In genomic region chr7:137314710-137315543, GRCm38 (mm10) we compare ENCODE assay signal across 8 mouse cellular contexts. TPM values are rescaled to one million over a fixed set of nuclear protein-coding genes. Genes with fewer than 3 reads are reported as not detected.
DNase-seq lines count a peak whose midpoint lies in the region; ATAC-seq and TF ChIP-seq lines count a peak whose summit lies in the region.

No protein-coding gene starts in this region.

- no peaks in the 10 kb centered on the region for H3K4me1 ChIP-seq in lung, embryonic 14.5 days (ENCODE audit: insufficient read depth)
- H3K4me1 ChIP-seq in forebrain, embryonic 12.5 days: peaks cover 82% of the 10 kb centered on the region
- H3K4me1 ChIP-seq in limb, embryonic 11.5 days (ENCODE audit: control insufficient read depth, insufficient read depth, low read length): peaks cover 38% of the 10 kb centered on the region

- H3K36me3 ChIP-seq in lung, embryonic 14.5 days (ENCODE audit: insufficient read depth): no peaks in the 10 kb centered on the region
- no peaks in the 10 kb centered on the region for H3K36me3 ChIP-seq in forebrain, embryonic 12.5 days (replicated peaks)
- no peaks in the 10 kb centered on the region for H3K36me3 ChIP-seq in limb, embryonic 11.5 days (ENCODE audit: control insufficient read depth, insufficient read depth, low read length)

- peak; percentile 3; the same call in 1 of the 2 replicates for ATAC-seq in lung, embryonic 14.5 days (ENCODE audit: insufficient read depth)
- ATAC-seq in forebrain, embryonic 12.5 days (ENCODE audit: low FRiP score): peak; percentile 18; the same call in 1 of the 2 replicates
- ATAC-seq in limb, embryonic 11.5 days (ENCODE audit: insufficient number of reproducible peaks, low FRiP score, low TSS enrichment, low read depth): peak; percentile 13; the same call in 1 of the 2 replicates

- intact Hi-C loops in left cerebral cortex, postnatal 25 days (cut with DNase I): loop anchor here (5.0 kb wide), 5 partner anchors 68 to 1483 kb away; no protein-coding TSS in a partner anchor

- H3K27me3 ChIP-seq in lung, embryonic 14.5 days (ENCODE audit: insufficient read depth, low read length): peaks cover 97% of the 10 kb centered on the region
- H3K27me3 ChIP-seq in forebrain, embryonic 12.5 days: peaks cover 95% of the 10 kb centered on the region
- H3K27me3 ChIP-seq in limb, embryonic 11.5 days (ENCODE audit: control insufficient read depth, insufficient read depth, low read length): peaks cover 53% of the 10 kb centered on the region

- no peak overlapping the region for H3K27ac ChIP-seq in lung, embryonic 14.5 days (ENCODE audit: low read depth)
- H3K27ac ChIP-seq in forebrain, embryonic 12.5 days: 0 out of 2 replicates have a peak overlapping the region, but pooled peaks have one; percentile 8
- H3K27ac ChIP-seq in limb, embryonic 11.5 days (replicated peaks; ENCODE audit: low read depth, low read length): no peak overlapping the region

- TF ChIP-seq CTCF in lung, embryonic 14.5 days (IDR thresholded peaks at IDR 0.05; ENCODE audit: low read depth): no peak

- peak overlapping the region; percentile 97 for H3K4me2 ChIP-seq in lung, embryonic 14.5 days
- peak overlapping the region; percentile 93 for H3K4me2 ChIP-seq in forebrain, embryonic 12.5 days
- H3K4me2 ChIP-seq in limb, embryonic 11.5 days (ENCODE audit: low read depth, severe bottlenecking): peak overlapping the region; percentile 95

- under 1% methylated on average over 48 of the region's 48 CpGs for WGBS in lung, embryonic 14.5 days
- under 1% methylated on average over 48 of the region's 48 CpGs for WGBS in forebrain, embryonic 12.5 days
- under 1% methylated on average over 48 of the region's 48 CpGs for WGBS in limb, embryonic 11.5 days

- H3K4me3 ChIP-seq in lung, embryonic 14.5 days (ENCODE audit: low read depth, low read length): peak overlapping the region; percentile 52
- peak overlapping the region; percentile 61 for H3K4me3 ChIP-seq in forebrain, embryonic 12.5 days (replicated peaks)
- peak overlapping the region; percentile 83 for H3K4me3 ChIP-seq in limb, embryonic 11.5 days (ENCODE audit: low read depth, low read length)

- no peaks in the 10 kb centered on the region for H3K9me3 ChIP-seq in lung, embryonic 14.5 days (ENCODE audit: low read depth, low read length)
- no peaks in the 10 kb centered on the region for H3K9me3 ChIP-seq in forebrain, embryonic 12.5 days
- H3K9me3 ChIP-seq in limb, embryonic 11.5 days (ENCODE audit: control insufficient read depth, low read length): no peaks in the 10 kb centered on the region

- no peak for DNase-seq in lung, embryonic 14.5 days
- DNase-seq in lung, adult 18-20 months: no peak
- peak; percentile 55 for DNase-seq in limb, embryonic 11.5 days (ENCODE audit: low spot score)
- DNase-seq in retina, postnatal 1 day: peak; percentile 41
- DNase-seq in frontal cortex, postnatal 36 days (ENCODE audit: low spot score in 2 of 2): no peak
- DNase-seq in left cerebral cortex, postnatal 25 days (ENCODE audit: low spot score in 2 of 2): no peak
- no peak for DNase-seq in adrenal gland, adult 18-20 months (ENCODE audit: low spot score in 2 of 2)

- no peak overlapping the region for H3K9ac ChIP-seq in lung, embryonic 14.5 days
- H3K9ac ChIP-seq in forebrain, embryonic 12.5 days: peak overlapping the region; percentile 70; the same call in 1 of the 2 replicates
- H3K9ac ChIP-seq in limb, embryonic 11.5 days (ENCODE audit: low read length): peak overlapping the region; percentile 55

RNA-seq across cellular contexts. Expression of gene Ebf3, which starts 0.7 kb away (rescaled TPM):
- polyA plus RNA-seq in lung, embryonic 14.5 days (2014; fragmentation: Nextera tagmentation; extraction: Ambion mirVana): 0.09 and 0.14 TPM in 2 replicates
- 3.4 and 6.4 TPM in 2 replicates for polyA plus RNA-seq in forebrain, embryonic 12.5 days (2016; fragmentation: Nextera tagmentation; extraction: Ambion mirVana)
- 9.8 and 10.3 TPM in 2 replicates for polyA plus RNA-seq in limb, embryonic 11.5 days (2014; fragmentation: Nextera tagmentation; extraction: Ambion mirVana)
- under 1 TPM; 0.78 to 0.85 TPM for total RNA-seq in left cerebral cortex, postnatal 25 days (2021)
- total RNA-seq in adrenal gland, adult 18-20 months (2021): 10 to 100 TPM in 1 of 2 experiments, 1 to 10 TPM in 1; 2.6 to 12.3 TPM

Comparison
In these comparisons a context has a peak if more than half of its experiments do, and no peak if none do; other contexts are left out.
1. DNase-seq: peak in limb, embryonic 11.5 days (single experiment) and retina, postnatal 1 day (single experiment); none in lung, embryonic 14.5 days (single experiment), lung, adult 18-20 months (0 of 2), frontal cortex, postnatal 36 days (0 of 2), left cerebral cortex, postnatal 25 days (0 of 2) and adrenal gland, adult 18-20 months (0 of 2).
2. Peak in every context shown above with its lines, with median percentiles within 50 percentile points of each other: ATAC-seq, H3K4me2 ChIP-seq and H3K4me3 ChIP-seq.